Mouse (Mus musculus) liver, adult 2 months (tissue): Measurements from ENCODE around the gene Clstn1. TPM values are rescaled to one million over a fixed set of nuclear protein-coding genes. Genes with fewer than 3 reads are reported as not detected.

Experiments used
- DNase-seq: peaks from one replicate; pipeline ENCODE4 v3.0.0-alpha.2; 2011; ENCODE audit warnings: low read depth, low spot score; ENCODE audit errors: extremely low read depth
- H3K27ac ChIP-seq: fragments of 200-500 bp; replicated peaks from 2 replicates; pipeline ENCODE4 v1.5.1; 2012; ENCODE audit warnings: low read depth, mild to moderate bottlenecking, control low read depth, inconsistent platforms, low read length; ENCODE audit not compliant: insufficient read depth
- H3K27me3 ChIP-seq: fragments of 200-500 bp; 2 replicates; pipeline ENCODE4 v1.6.1; 2012; ENCODE audit warnings: mild to moderate bottlenecking, moderate library complexity, low read length, inconsistent platforms; ENCODE audit not compliant: control insufficient read depth, insufficient read depth
- H3K36me3 ChIP-seq: fragments of 200-500 bp; 2 replicates; pipeline ENCODE4 v1.6.1; 2012; ENCODE audit warnings: low read length, inconsistent platforms; ENCODE audit not compliant: control insufficient read depth, insufficient read depth
- H3K4me1 ChIP-seq: fragments of 200-500 bp; 2 replicates; pipeline ENCODE4 v1.6.1; 2011; ENCODE audit warnings: low read length; ENCODE audit not compliant: control insufficient read depth, insufficient read depth
- H3K4me3 ChIP-seq: fragments of 200-500 bp; 2 replicates; pipeline ENCODE4 v1.5.1; 2011; ENCODE audit warnings: low read depth, mild to moderate bottlenecking, control low read depth, low read length, moderate library complexity; ENCODE audit not compliant: insufficient read depth
- H3K79me2 ChIP-seq: fragments of 200-500 bp; 2 replicates; pipeline ENCODE4 v1.6.1; 2012; ENCODE audit warnings: inconsistent platforms, mild to moderate bottlenecking, low read length, moderate library complexity; ENCODE audit not compliant: control insufficient read depth, insufficient read depth
- H3K9ac ChIP-seq: fragments of 200-500 bp; 2 replicates; pipeline ENCODE4 v1.6.1; 2012; ENCODE audit warnings: low read depth, mild to moderate bottlenecking, control low read depth, inconsistent platforms, low read length
- CTCF ChIP-seq: fragments of 200-500 bp; IDR thresholded peaks from 2 replicates; pipeline ENCODE4 v1.5.1; 2011; ENCODE audit warnings: low read depth, low read length, control low read depth
- POLR2A ChIP-seq: fragments of 200-500 bp; IDR thresholded peaks from 2 replicates; pipeline ENCODE4 v1.6.1; 2011; ENCODE audit warnings: low read length, control low read depth; ENCODE audit not compliant: insufficient read depth; ENCODE audit errors: extremely low read depth
- WGBS: fragments of 180-500 bp; shearing (Covaris S2); methylation state at CpG from one replicate; pipeline ENCODE4 v1.1.7; 2018; 5-methylcytosine and 5-hydroxymethylcytosine counted together
- polyA plus RNA-seq: library from polyadenylated mRNA; depleted of rRNA; stranded (reverse); fragments of >200 nt; gene quantifications from 2 replicates; pipeline ENCODE4 v1.2.3, GENCODE M21; 2012
- total RNA-seq: library from RNA; depleted of rRNA; stranded (reverse); fragments of >200 nt; gene quantifications from 2 replicates; pipeline ENCODE4 v1.2.3, GENCODE M21; 2014

Gene Clstn1
- total and polyA plus RNA-seq, 2 experiments = 1.5 to 2.3 TPM

DNA sequence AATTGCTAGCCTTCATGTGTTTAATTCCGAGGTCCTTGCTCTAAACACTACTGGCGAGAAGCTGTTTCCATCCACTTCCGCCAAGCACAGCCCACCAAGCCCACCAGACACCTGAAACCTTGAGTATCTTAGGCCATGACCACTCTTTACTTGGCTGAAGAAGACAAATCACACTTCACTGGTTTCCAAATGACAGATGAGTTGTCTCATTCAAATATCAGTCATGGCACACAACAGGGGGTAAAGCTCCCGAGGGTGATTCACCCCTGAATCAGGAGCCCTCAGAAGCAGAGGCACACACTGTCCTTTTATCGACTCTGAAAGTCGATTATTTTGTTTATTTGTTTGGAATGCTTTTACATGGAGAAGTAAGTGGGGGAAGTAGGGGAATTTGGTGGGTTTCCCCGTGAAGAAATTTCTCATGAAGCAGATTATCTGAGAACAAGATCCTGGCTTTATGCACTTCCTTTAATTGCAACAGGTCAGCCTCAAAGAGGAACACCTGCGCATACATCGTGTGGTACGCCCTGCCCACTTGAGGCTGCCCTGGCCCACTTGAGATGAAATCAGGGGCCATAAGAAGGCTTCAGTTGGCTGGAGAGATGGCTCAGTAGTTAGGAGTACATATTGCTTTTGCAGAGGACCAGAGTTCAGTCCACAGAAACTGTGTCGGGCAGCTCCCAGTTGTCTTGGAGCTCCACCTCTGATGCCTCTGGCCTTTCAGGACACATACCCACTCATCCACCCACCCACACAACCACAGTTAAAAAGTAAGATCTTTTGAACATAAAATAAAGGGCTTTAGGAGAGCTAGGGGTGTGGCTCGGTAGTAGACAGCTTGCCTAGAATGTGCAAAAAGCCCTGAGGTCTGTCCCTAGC is 103.8 kb downstream of the Clstn1 start:
- Histone ChIP-seq H3K4me1 (no peaks in the 10 kb centered on the region), H3K36me3 (no peaks in the 10 kb centered on the region), H3K79me2 (no peaks in the 10 kb centered on the region), H3K9ac (no peak overlapping the region), H3K27ac (no peak overlapping the region), H3K27me3 (no peaks in the 10 kb centered on the region), H3K4me3 (no peak overlapping the region)
- no peak for TF ChIP-seq POLR2A
- no peak for DNase-seq
- WGBS = 77% methylated on average over 12 of the region's 12 CpGs

DNA sequence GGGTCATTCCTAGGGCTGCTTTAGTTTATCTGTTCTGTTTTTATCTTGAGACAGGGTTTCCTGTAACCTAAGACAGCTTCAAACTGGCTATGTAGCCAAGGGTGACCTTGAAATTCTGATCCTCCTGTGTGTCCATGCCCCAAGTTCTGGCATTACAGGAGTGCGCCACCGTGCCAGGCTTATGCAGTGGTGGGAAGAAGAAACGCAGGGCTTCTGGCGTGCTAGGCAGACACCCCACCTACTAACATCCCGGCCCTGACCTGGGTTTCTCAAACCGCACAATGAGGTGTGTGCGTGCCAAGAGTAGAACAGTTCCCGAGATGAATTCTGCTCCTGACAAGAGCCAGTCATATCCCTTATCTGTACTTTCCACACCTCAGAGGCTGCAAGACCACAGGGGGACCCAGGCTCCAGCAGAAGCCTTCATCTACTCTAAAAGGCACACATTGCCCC is 104.6 kb downstream of the Clstn1 start:
- 85% methylated on average over 8 of the region's 8 CpGs for WGBS
- no peak for DNase-seq
- Histone ChIP-seq H3K36me3 (no peaks in the 10 kb centered on the region), H3K27me3 (no peaks in the 10 kb centered on the region), H3K27ac (no peak overlapping the region), H3K4me1 (no peaks in the 10 kb centered on the region), H3K79me2 (no peaks in the 10 kb centered on the region), H3K9ac (no peak overlapping the region), H3K4me3 (no peak overlapping the region)
- TF ChIP-seq CTCF = no peak
- no peak for TF ChIP-seq POLR2A

DNA sequence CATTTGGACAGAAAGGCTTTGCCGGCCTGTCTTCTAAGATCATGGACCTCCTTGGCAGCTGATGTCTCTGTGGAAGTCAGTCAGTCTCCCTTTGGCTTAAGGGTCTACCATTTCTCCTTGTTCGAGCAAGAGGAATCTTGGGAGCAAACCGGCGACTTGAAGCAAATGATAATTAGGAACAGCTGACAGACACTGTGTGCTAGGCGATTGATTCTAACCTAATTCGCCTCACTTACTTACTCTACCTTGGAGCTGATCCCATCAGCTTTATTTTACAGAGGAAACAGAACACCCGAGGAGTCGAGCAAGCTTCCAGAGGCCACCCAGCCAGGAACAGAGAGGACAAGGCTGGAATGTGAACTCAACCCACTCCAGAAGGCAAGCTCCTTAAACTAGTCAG is 105.1 kb downstream of the Clstn1 start:
- Histone ChIP-seq H3K4me3 (no peak overlapping the region), H3K27me3 (no peaks in the 10 kb centered on the region), H3K9ac (no peak overlapping the region), H3K4me1 (no peaks in the 10 kb centered on the region), H3K36me3 (no peaks in the 10 kb centered on the region), H3K27ac (no peak overlapping the region), H3K79me2 (no peaks in the 10 kb centered on the region)
- no peak for DNase-seq
- 87% methylated on average over 8 of the region's 8 CpGs for WGBS
- TF ChIP-seq CTCF = no peak
- TF ChIP-seq POLR2A = no peak

DNA sequence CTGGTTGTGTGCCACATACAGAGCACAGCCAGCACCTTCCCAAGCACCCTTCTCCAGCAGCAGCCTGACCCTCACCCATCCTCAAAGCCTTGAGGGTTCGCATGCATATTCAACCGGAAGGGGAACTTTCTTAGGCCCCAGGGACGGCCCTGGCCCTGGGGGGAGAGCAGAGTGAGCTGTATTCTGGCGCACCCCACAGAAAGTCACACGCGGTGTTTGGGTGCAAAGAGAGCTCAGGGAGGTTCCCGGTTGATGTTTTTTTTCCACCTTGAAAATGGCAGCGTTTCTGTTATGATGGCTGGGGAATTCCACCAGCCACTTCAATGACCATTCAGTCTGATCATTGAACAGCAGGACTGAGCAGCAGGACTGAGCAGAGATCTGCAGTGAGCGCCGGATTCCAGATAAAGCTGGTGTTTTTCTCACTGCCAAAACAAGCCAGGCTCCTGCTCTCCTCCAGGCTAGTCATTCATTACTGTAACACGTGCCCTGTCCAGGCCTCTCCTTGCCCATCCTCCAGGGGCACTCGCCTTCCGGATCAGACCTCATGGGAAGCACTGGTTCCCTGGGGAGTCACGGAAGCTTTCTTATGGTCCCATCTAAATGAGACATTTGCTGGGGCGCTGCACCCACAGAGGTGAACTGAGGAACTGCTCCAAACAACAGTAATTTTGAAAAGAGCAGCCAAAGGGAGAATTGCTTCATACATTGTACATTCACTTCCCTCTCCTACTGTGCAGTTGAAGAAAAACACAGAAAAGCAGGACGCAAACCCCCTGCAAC is 110.1 kb downstream of the Clstn1 start:
- no peak overlapping the region; the same call in 1 of the 2 replicates for H3K27ac ChIP-seq
- WGBS = 42% methylated on average over 16 of the region's 16 CpGs

DNA sequence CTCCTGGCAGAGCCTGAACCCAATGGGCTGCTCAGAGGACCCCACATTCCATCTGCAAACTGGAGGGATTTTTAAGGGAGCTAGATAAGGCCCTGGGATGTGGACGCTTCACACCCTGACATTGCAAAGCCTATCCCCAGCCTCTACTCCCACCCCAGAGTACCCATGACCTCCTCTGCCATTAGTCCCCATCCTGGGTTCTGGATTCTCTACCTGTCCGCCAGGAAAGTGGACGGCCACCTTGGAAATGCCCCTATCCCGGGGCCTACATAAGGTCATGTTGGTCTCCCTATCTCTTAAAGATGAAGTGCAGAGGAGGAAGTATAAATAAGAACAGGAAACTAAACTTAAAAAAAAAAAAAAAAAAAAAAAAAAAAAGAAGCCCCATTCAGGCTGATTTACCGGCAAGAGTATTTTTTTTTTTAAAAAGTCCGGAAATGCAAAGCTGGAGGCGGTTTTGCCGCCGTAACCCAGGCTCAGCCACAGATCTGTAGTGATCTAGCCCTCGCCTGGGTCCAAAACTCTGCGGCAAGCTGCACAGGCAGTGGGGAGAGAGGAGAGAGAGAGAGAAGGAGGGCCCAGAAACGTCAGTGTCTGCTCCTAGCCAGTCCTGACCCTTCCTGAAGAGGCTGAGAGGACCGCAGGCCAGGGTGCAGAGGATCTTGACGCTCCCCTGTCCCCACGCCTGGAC is 111.4 kb downstream of the Clstn1 start:
- no peaks in the 10 kb centered on the region for H3K27me3 ChIP-seq
- H3K79me2 ChIP-seq = no peaks in the 10 kb centered on the region
- H3K4me1 ChIP-seq = no peaks in the 10 kb centered on the region
- peak overlapping the region; percentile 48; the same call in 1 of the 2 replicates for H3K9ac ChIP-seq
- WGBS = 25% methylated on average over 15 of the region's 15 CpGs
- H3K36me3 ChIP-seq = no peaks in the 10 kb centered on the region
- no peak for DNase-seq
- H3K4me3 ChIP-seq = peak overlapping the region; percentile 58
- no peak for TF ChIP-seq CTCF
- TF ChIP-seq POLR2A = no peak
- peak overlapping the region; percentile 34; the same call in 1 of the 2 replicates for H3K27ac ChIP-seq

More for the DNA sequence above, 110.1 kb downstream of the Clstn1 start:
- no peak for DNase-seq
- H3K4me3 ChIP-seq = no peak overlapping the region; the same call in 1 of the 2 replicates
- H3K36me3 ChIP-seq = no peaks in the 10 kb centered on the region
- H3K27me3 ChIP-seq = no peaks in the 10 kb centered on the region
- no peaks in the 10 kb centered on the region for H3K79me2 ChIP-seq
- H3K4me1 ChIP-seq = no peaks in the 10 kb centered on the region
- no peak overlapping the region; the same call in 1 of the 2 replicates for H3K9ac ChIP-seq
- TF ChIP-seq POLR2A = no peak
- TF ChIP-seq CTCF = no peak
